Mouse (Mus musculus) testis, adult 2 months (tissue): ENCODE measurements around the gene Tle4. TPM values are rescaled to one million over a fixed set of nuclear protein-coding genes. Genes with fewer than 3 reads are reported as not detected.

Experiments
- H3K27ac ChIP-seq: fragments of 200-500 bp; 2 replicates; pipeline ENCODE4 v1.5.1; 2012; ENCODE audit warnings: low read depth, low read length; ENCODE audit not compliant: control insufficient read depth, insufficient read depth
- H3K27me3 ChIP-seq: fragments of 200-500 bp; 2 replicates; pipeline ENCODE4 v1.6.1; 2012; ENCODE audit warnings: mild to moderate bottlenecking, low read length, moderate library complexity; ENCODE audit not compliant: control insufficient read depth, insufficient read depth
- H3K36me3 ChIP-seq: fragments of 200-500 bp; 2 replicates; pipeline ENCODE4 v1.6.1; 2012; ENCODE audit warnings: mild to moderate bottlenecking, low read length; ENCODE audit not compliant: control insufficient read depth, insufficient read depth
- H3K4me1 ChIP-seq: fragments of 200-500 bp; 2 replicates; pipeline ENCODE4 v1.6.1; 2012; ENCODE audit warnings: low read length; ENCODE audit not compliant: control insufficient read depth, insufficient read depth
- H3K4me3 ChIP-seq: fragments of 200-500 bp; 2 replicates; pipeline ENCODE4 v1.5.1; 2012; ENCODE audit warnings: low read depth, mild to moderate bottlenecking, low read length, moderate library complexity, mixed read lengths; ENCODE audit not compliant: control insufficient read depth
- CTCF ChIP-seq: fragments of 200-500 bp; IDR thresholded peaks from 2 replicates; pipeline ENCODE4 v1.5.1; 2012; ENCODE audit warnings: low read depth, mild to moderate bottlenecking, inconsistent platforms, low read length, moderate library complexity; ENCODE audit not compliant: control insufficient read depth, insufficient read depth, insufficient replicate concordance
- POLR2A ChIP-seq: fragments of 200-500 bp; IDR thresholded peaks from 2 replicates; pipeline ENCODE4 v1.6.1; 2012; ENCODE audit warnings: low read depth, mild to moderate bottlenecking, inconsistent platforms, low read length, moderate library complexity; ENCODE audit not compliant: control insufficient read depth
- polyA plus RNA-seq: library from polyadenylated mRNA; depleted of rRNA; stranded (reverse); fragments of >200 nt; gene quantifications from 2 replicates; pipeline ENCODE4 v1.2.3, GENCODE M21; 2012

Tle4 gene
- polyA plus RNA-seq, 1 experiment = 4.3 TPM

GRCm38 (mm10) chr19:14437226-14437625, 160.6 kb downstream of the Tle4 start:
- no peaks in the 10 kb centered on the region for H3K27me3 ChIP-seq
- H3K4me3 ChIP-seq = no peak overlapping the region
- H3K36me3 ChIP-seq = no peaks in the 10 kb centered on the region
- TF ChIP-seq CTCF = no peak
- no peak for TF ChIP-seq POLR2A
- H3K27ac ChIP-seq = no peak overlapping the region
- H3K4me1 ChIP-seq = no peaks in the 10 kb centered on the region

- Histone ChIP-seq H3K4me1 (no peaks in the 10 kb centered on the region), H3K27ac (no peak overlapping the region), H3K36me3 (no peaks in the 10 kb centered on the region), H3K4me3 (no peak overlapping the region), H3K27me3 (no peaks in the 10 kb centered on the region)
- TF ChIP-seq CTCF = no peak
Measured at GRCm38 (mm10) chr19:14436567-14436966, 161.3 kb downstream of the Tle4 start.

- Histone ChIP-seq H3K36me3 (no peaks in the 10 kb centered on the region), H3K4me3 (no peak overlapping the region), H3K27ac (no peak overlapping the region), H3K4me1 (no peaks in the 10 kb centered on the region), H3K27me3 (no peaks in the 10 kb centered on the region)
- no peak for TF ChIP-seq CTCF
- no peak for TF ChIP-seq POLR2A
Measured at GRCm38 (mm10) chr19:14435681-14436376, 162.0 kb downstream of the Tle4 start.

- no peak overlapping the region for H3K4me3 ChIP-seq
Measured at GRCm38 (mm10) chr19:14433900-14434299, 164.0 kb downstream of the Tle4 start.

GRCm38 (mm10) chr19:14432436-14432835, 165.4 kb downstream of the Tle4 start:
- H3K4me3 ChIP-seq = no peak overlapping the region
- TF ChIP-seq POLR2A (no peak), CTCF (no peak)
- no peaks in the 10 kb centered on the region for H3K36me3 ChIP-seq
- no peaks in the 10 kb centered on the region for H3K27me3 ChIP-seq
- H3K27ac ChIP-seq = no peak overlapping the region
- no peaks in the 10 kb centered on the region for H3K4me1 ChIP-seq

More at GRCm38 (mm10) chr19:14433900-14434299, 164.0 kb downstream of the Tle4 start:
- H3K36me3 ChIP-seq = no peaks in the 10 kb centered on the region
- H3K27ac ChIP-seq = no peak overlapping the region
- no peaks in the 10 kb centered on the region for H3K4me1 ChIP-seq
- no peaks in the 10 kb centered on the region for H3K27me3 ChIP-seq
- TF ChIP-seq POLR2A (no peak), CTCF (no peak)

- H3K4me1 ChIP-seq = no peaks in the 10 kb centered on the region
- no peak for TF ChIP-seq CTCF
- TF ChIP-seq POLR2A = no peak
- no peak overlapping the region for H3K27ac ChIP-seq
- no peak overlapping the region for H3K4me3 ChIP-seq
- no peaks in the 10 kb centered on the region for H3K27me3 ChIP-seq
- no peaks in the 10 kb centered on the region for H3K36me3 ChIP-seq
Measured at GRCm38 (mm10) chr19:14426920-14427319, 170.9 kb downstream of the Tle4 start.

GRCm38 (mm10) chr19:14426244-14426868, 171.5 kb downstream of the Tle4 start:
- TF ChIP-seq CTCF = no peak
- no peak for TF ChIP-seq POLR2A
- Histone ChIP-seq H3K27ac (no peak overlapping the region), H3K4me1 (no peaks in the 10 kb centered on the region), H3K4me3 (no peak overlapping the region), H3K36me3 (no peaks in the 10 kb centered on the region), H3K27me3 (no peaks in the 10 kb centered on the region)
